ENCODE assay signal across 18 mouse cellular contexts in genomic region chr2:158373061-158373460, GRCm38 (mm10). TPM values are rescaled to one million over a fixed set of nuclear protein-coding genes. Genes with fewer than 3 reads are reported as not detected.
DNase-seq lines count a peak whose midpoint lies in the region; ATAC-seq lines count a peak whose summit lies in the region.
"Had no signal": no experiment of that assay in that cellular context is flagged by ENCODE, and none has a peak within 500 bp of the region (broad histone marks: within the 10 kb centered on the region; RNA-seq: fewer than 3 reads in every experiment).

No protein-coding gene starts in this region.

- H3K27me3 ChIP-seq in kidney, embryonic 14.5 days (ENCODE audit: control insufficient read depth, insufficient read depth, low read length): peaks cover 21% of the 10 kb centered on the region
- peaks cover 47% of the 10 kb centered on the region for H3K27me3 ChIP-seq in liver, embryonic 13.5 days

- no peaks in the 10 kb centered on the region for H3K36me3 ChIP-seq in kidney, embryonic 14.5 days (ENCODE audit: control insufficient read depth, insufficient read depth, low read length)
- H3K36me3 ChIP-seq in liver, embryonic 13.5 days: no peaks in the 10 kb centered on the region
- H3K36me3 ChIP-seq: embryonic facial prominence, embryonic 15.5 days; forebrain, embryonic 15.5 days had no signal

- DNase-seq in kidney, adult 18-20 months: peak; percentile 46
- DNase-seq in adipocyte (ENCODE audit: low spot score): peak; percentile 75
- no peak for DNase-seq in liver, embryonic 13.5 days
- DNase-seq in lung, postnatal 4 days: peak; percentile 60 to 73
- no peak for DNase-seq in ovary, postnatal 36 days (ENCODE audit: low spot score)
- DNase-seq in T-cell, adult 2 months (ENCODE audit: low spot score): no peak
- DNase-seq: adrenal gland, adult 2 months; gastrocnemius, postnatal 36 days; heart, postnatal 14 days; layer of hippocampus, postnatal 36 days; right cerebral cortex, postnatal 4 days had no signal

- H3K4me1 ChIP-seq in kidney, embryonic 14.5 days (ENCODE audit: control insufficient read depth, insufficient read depth, low read length): no peaks in the 10 kb centered on the region; the same call in 1 of the 2 replicates
- H3K4me1 ChIP-seq in liver, embryonic 13.5 days (replicated peaks): 0 out of 2 replicates have a peak, but pooled peaks cover 2% of the 10 kb centered on the region

- ATAC-seq in kidney, embryonic 14.5 days (ENCODE audit: low FRiP score, low TSS enrichment): no peak
- ATAC-seq in liver, embryonic 13.5 days (ENCODE audit: low read depth): 0 out of 2 replicates have a peak, but pooled peaks have one; percentile 45
- no peak for ATAC-seq in megakaryocyte, adult 5-6 weeks (ENCODE audit: poor library complexity, severe bottlenecking)
- ATAC-seq: forebrain, embryonic 15.5 days; midbrain, embryonic 16.5 days had no signal

- no peaks in the 10 kb centered on the region for H3K9me3 ChIP-seq in kidney, embryonic 14.5 days (ENCODE audit: control insufficient read depth, low read length)
- H3K9me3 ChIP-seq in liver, embryonic 13.5 days (replicated peaks): no peaks in the 10 kb centered on the region
- H3K9me3 ChIP-seq: embryonic facial prominence, embryonic 15.5 days; forebrain, embryonic 15.5 days; neural tube, embryonic 15.5 days had no signal

- no peak overlapping the region for H3K27ac ChIP-seq in kidney, embryonic 14.5 days (ENCODE audit: low read depth, low read length)
- H3K27ac ChIP-seq in liver, embryonic 13.5 days: no peak overlapping the region
- H3K27ac ChIP-seq: embryonic facial prominence, embryonic 15.5 days; forebrain, embryonic 15.5 days; neural tube, embryonic 15.5 days had no signal

- WGBS in kidney, embryonic 14.5 days: 82% methylated on average over 5 of the region's 5 CpGs
- WGBS in liver, embryonic 13.5 days (ENCODE audit: insufficient replicate concordance): 48% methylated on average over 5 of the region's 5 CpGs

- no peak overlapping the region for H3K4me3 ChIP-seq in kidney, embryonic 14.5 days (ENCODE audit: low read length)
- H3K4me3 ChIP-seq in liver, embryonic 13.5 days (replicated peaks): no peak overlapping the region
- H3K4me3 ChIP-seq: embryonic facial prominence, embryonic 15.5 days; forebrain, embryonic 15.5 days; neural tube, embryonic 15.5 days had no signal

- H3K9ac ChIP-seq in kidney, embryonic 14.5 days (ENCODE audit: low read depth, low read length): no peak overlapping the region
- no peak overlapping the region for H3K9ac ChIP-seq in liver, embryonic 13.5 days
- H3K9ac ChIP-seq: embryonic facial prominence, embryonic 15.5 days; forebrain, embryonic 15.5 days; neural tube, embryonic 15.5 days had no signal

- no peak overlapping the region for H3K4me2 ChIP-seq in kidney, embryonic 14.5 days (replicated peaks; ENCODE audit: low read depth, low read length)
- no peak overlapping the region for H3K4me2 ChIP-seq in liver, embryonic 13.5 days
- H3K4me2 ChIP-seq: embryonic facial prominence, embryonic 15.5 days; forebrain, embryonic 15.5 days; neural tube, embryonic 15.5 days had no signal

RNA-seq across cellular contexts. Expression of gene Snhg11, which starts 2.4 kb away (rescaled TPM):
- 4.5 and 8.5 TPM in 2 replicates for polyA plus RNA-seq in kidney, embryonic 14.5 days (2014; fragmentation: Nextera tagmentation; extraction: Ambion mirVana)
- polyA plus RNA-seq in liver, embryonic 13.5 days (2015; fragmentation: Nextera tagmentation; extraction: Ambion mirVana): 1.4 and 1.5 TPM in 2 replicates
- total RNA-seq in megakaryocyte, adult 5-6 weeks (2015): not detected in 2 replicates
- total RNA-seq in megakaryocyte, adult 5-6 weeks (2017): 0.08 TPM in 1 of 2 replicates, not detected in the other
- total RNA-seq: common myeloid progenitor, adult 5-6 weeks had no signal

RNA-seq across cellular contexts. Expression of gene Ralgapb, which starts 36.6 kb away (rescaled TPM):
- polyA plus RNA-seq in kidney, embryonic 14.5 days (2014; fragmentation: Nextera tagmentation; extraction: Ambion mirVana): 20.0 and 25.9 TPM in 2 replicates
- 6.0 and 6.3 TPM in 2 replicates for polyA plus RNA-seq in liver, embryonic 13.5 days (2015; fragmentation: Nextera tagmentation; extraction: Ambion mirVana)
- 45.3 and 45.4 TPM in 2 replicates for total RNA-seq in megakaryocyte, adult 5-6 weeks (2015)
- 29.7 and 32.2 TPM in 2 replicates for total RNA-seq in megakaryocyte, adult 5-6 weeks (2017)

Comparison
In these comparisons a context has a peak if more than half of its experiments do, and no peak if none do; other contexts are left out.
1. DNase-seq: peak in kidney, adult 18-20 months (single experiment), adipocyte (single experiment) and lung, postnatal 4 days (2 of 2); none in liver, embryonic 13.5 days (single experiment), ovary, postnatal 36 days (single experiment) and T-cell, adult 2 months (single experiment).